Mouse (Mus musculus) stomach, embryonic 16.5 days (tissue): ENCODE data around the gene Tspyl4. TPM values are rescaled to one million over a fixed set of nuclear protein-coding genes. Genes with fewer than 3 reads are reported as not detected.

Experiments
- polyA plus RNA-seq: library from polyadenylated mRNA; unstranded; fragments of >200 nt; fragmentation: Nextera tagmentation; extraction: Ambion mirVana; gene quantifications from 2 replicates; pipeline ENCODE4 v1.2.1, GENCODE M21; 2015

The Tspyl4 gene
- polyA plus RNA-seq, 1 experiment from 2014 or later, result 15.8 TPM

Other genes with a start within 250 kb of the Tspyl4 start
- gene Calhm5, start 200.9 kb upstream of the Tspyl4 start, polyA plus RNA-seq, result 1.6 and 2.2 TPM in 2 replicates
- 1.2 and 1.3 TPM in 2 replicates for gene Calhm6, start 169.5 kb upstream of the Tspyl4 start, polyA plus RNA-seq
- gene Dse, start 89.7 kb upstream of the Tspyl4 start, polyA plus RNA-seq, result 20.0 and 21.3 TPM in 2 replicates
- 57.1 and 57.3 TPM in 2 replicates for gene Tspyl1, start 15.3 kb upstream of the Tspyl4 start, polyA plus RNA-seq
- 0.14 and 0.28 TPM in 2 replicates for gene Col10a1, start 92.5 kb downstream of the Tspyl4 start, polyA plus RNA-seq
- 12.6 and 13.2 TPM in 2 replicates for gene Nt5dc1, start 121.1 kb downstream of the Tspyl4 start, polyA plus RNA-seq
- 17.1 and 17.2 TPM in 2 replicates for gene Frk, start 186.0 kb downstream of the Tspyl4 start, polyA plus RNA-seq